Mouse (Mus musculus): ENCODE data around the gene Gpr84.

Gpr84 gene

GRCm38 (mm10) chr15:103310365-103310910 lies at the start of gene Gpr84:
Gene Gpr84, minus strand, starts transcription at chr15:103310612.
- no peak for DNase-seq (ENCODE audit: low read depth, low spot score)

- DNase-seq (ENCODE audit: low read depth, low spot score), result no peak
Observed at GRCm38 (mm10) chr15:103359869-103360602, 49.6 kb upstream of the Gpr84 start.

GRCm38 (mm10) chr15:103359122-103359510 lies 48.7 kb upstream of the Gpr84 start:
- no peak for DNase-seq (ENCODE audit: low read depth, low spot score)

- DNase-seq (ENCODE audit: low read depth, low spot score), result no peak
Observed at GRCm38 (mm10) chr15:103358278-103359121, 48.1 kb upstream of the Gpr84 start.

GRCm38 (mm10) chr15:103357817-103358216 lies 47.4 kb upstream of the Gpr84 start:
- DNase-seq (ENCODE audit: low read depth, low spot score), result no peak

DNA sequence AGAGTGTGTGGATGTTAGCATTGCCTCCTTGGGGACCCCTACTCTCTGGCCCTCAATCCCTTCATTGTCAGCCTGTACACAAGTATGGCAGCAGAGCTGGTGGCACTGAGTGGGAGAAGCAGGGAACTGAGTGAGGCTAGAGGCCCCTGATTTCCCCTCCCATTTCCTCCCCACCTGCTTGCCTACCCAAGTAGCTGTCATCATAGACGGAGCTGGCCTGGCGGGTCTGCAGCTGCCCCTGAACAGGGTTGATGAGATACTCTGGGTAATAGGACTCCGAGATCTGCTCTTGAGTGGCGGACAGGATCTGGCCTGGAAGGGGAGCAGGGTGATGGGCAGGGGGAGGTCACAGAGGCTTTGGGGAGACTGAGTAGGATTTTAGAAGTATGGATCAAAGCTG lies 45.7 kb upstream of the Gpr84 start:
- DNase-seq (ENCODE audit: low read depth, low spot score), result no peak

DNA sequence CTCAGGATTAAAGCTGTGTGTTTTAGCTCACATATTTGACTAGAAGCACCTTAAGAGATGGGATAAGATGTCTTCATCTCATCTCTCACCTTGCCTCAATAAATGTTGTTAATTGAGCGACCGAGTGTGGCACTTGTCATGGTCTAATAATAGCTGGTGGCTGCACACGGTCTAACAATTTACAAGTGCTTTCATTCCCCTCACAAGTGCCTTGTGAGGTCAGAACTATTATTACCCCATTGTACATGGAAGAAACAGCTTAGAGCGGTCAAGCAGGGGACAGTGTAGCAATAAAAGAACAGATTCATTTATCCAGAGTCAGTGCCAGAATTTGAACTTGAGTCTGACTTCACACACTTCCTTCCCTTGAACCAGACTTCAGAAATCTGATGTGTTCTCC lies 45.0 kb upstream of the Gpr84 start:
- DNase-seq (ENCODE audit: low read depth, low spot score), result no peak

GRCm38 (mm10) chr15:103354690-103355089 lies 44.3 kb upstream of the Gpr84 start:
- no peak for DNase-seq (ENCODE audit: low read depth, low spot score)

GRCm38 (mm10) chr15:103353511-103354256 lies 43.3 kb upstream of the Gpr84 start:
- DNase-seq (ENCODE audit: low read depth, low spot score), result no peak

GRCm38 (mm10) chr15:103352856-103353255 lies 42.4 kb upstream of the Gpr84 start:
- DNase-seq (ENCODE audit: low read depth, low spot score), result no peak

DNA sequence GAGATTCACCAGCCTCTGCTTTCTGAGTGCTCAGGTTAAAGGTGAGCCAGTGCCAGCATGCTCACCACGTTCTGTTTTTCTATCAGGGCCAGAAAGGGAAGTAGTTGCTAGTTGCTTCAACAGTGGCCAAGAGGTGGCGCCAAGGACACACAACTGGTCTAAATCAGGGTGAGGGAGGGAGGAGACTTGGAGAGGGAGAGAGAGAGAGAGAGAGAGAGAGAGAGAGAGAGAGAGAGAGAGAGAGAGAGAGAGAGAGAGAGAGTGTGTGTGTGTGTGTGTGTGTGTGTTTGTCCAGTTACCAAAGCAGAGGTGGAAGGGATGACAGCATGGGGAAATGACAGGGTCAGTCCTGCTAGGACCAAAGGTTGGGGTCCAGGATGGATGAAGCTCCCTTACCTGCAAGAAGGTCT lies 36.9 kb upstream of the Gpr84 start:
- no peak for DNase-seq (ENCODE audit: low read depth, low spot score)

DNA sequence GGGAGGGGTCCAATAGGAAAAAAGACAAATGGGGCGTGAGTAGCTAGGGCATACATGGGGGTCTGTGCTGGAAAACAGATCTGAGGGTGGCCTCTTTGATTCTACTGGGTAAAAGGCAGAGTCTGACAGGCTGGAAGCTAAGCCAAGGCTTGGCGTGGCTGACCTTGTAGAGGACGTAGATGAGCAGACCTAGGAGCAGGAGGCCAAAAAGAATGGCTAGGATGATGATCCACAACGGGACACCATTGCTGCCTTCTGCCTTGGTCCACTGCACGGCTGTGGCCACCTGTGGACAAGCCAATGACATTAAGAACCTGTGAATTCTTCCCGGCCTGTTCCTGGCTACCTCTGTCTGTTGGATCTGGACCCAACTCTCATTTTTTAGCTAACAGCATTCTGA lies 35.4 kb upstream of the Gpr84 start:
- DNase-seq (ENCODE audit: low read depth, low spot score), result no peak

DNA sequence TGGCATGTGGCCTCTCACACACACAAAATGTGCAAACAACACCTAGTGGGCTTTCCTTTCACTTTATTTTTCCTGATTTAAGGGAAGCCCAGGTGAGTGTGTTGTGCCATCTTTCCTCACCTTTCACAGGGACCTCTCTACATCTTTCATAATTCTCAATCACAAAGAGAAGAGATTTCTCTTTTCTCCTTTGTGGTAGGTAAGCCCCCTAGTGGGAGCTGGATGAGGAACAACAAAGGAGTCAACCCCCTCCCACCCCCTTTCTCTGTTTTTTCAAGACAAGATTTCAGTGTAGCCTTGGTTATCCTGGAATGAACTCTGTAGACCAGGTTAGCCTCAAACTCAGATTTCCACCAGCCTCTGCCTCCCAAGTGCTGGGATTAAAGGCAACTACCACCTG lies 33.1 kb upstream of the Gpr84 start:
- no peak for DNase-seq (ENCODE audit: low read depth, low spot score)

DNA sequence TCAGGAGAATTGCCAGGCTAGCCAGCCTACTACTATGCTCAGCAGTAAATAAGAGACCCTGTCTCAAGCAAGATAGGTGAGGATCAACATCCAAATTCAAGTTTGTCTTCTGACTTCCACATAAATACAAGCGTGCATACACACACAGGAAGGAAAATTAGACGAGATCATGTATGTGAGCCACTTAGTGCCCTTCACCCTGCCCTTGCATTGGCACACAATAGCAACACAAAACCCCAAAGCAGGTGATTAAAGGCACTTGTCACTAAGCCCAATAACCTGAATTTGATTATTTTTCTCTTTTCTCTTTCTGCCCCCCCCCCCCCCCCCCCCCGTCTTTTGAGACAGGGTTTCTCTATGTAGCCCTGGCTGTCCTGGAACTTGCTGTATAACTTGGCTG lies 32.6 kb upstream of the Gpr84 start:
- no peak for DNase-seq (ENCODE audit: low read depth, low spot score)

- peak; percentile 53 for DNase-seq (ENCODE audit: low read depth, low spot score)
Observed at GRCm38 (mm10) chr15:103342415-103342814, 32.0 kb upstream of the Gpr84 start.

DNA sequence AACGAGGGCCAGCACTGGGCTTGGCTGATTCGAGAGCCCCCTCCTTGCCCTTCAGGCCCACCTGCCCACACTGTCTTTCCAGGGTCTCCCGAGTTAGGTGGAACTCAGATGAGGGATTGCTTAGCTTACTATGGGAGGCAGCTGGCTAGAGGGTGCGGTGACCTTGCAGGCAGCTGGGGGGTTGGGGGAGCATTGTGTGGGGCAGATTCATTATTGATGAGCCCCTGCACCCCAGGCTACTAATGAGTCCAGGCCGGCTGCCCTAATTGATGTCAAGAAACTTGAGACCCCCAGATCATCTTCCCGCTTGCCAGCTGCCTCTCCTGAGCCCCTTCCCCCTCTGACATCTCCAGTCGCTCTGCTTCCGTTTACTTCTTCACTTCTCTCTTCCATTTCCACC lies 31.1 kb upstream of the Gpr84 start:
- DNase-seq (ENCODE audit: low read depth, low spot score), result no peak

- no peak for DNase-seq (ENCODE audit: low read depth, low spot score)
Observed at GRCm38 (mm10) chr15:103340786-103341185, 30.4 kb upstream of the Gpr84 start.

DNA sequence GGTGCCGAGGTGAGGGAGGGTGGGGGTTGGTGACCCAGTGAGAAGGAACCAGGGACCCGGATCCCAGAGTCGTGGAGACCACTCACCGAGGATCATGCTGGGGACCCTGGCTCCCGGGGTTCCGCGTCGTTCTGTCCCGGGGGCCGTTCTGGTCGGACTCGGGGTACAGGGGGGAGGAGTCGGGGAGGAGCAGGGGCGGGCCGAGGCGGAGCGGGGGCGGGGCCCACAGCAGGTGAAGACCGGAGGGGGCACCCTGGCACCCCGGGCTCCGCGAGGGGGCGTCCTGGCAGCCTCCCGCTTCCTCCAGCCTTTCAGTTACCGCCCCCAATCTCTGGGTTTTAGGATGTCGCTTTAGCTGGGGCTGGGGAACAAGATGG lies 29.5 kb upstream of the Gpr84 start, which contains the start of gene Zfp385a:
Gene Zfp385a (minus strand): TSS at position 133 of the 377 bp plus-strand sequence.
- DNase-seq (ENCODE audit: low read depth, low spot score), result no peak

DNA sequence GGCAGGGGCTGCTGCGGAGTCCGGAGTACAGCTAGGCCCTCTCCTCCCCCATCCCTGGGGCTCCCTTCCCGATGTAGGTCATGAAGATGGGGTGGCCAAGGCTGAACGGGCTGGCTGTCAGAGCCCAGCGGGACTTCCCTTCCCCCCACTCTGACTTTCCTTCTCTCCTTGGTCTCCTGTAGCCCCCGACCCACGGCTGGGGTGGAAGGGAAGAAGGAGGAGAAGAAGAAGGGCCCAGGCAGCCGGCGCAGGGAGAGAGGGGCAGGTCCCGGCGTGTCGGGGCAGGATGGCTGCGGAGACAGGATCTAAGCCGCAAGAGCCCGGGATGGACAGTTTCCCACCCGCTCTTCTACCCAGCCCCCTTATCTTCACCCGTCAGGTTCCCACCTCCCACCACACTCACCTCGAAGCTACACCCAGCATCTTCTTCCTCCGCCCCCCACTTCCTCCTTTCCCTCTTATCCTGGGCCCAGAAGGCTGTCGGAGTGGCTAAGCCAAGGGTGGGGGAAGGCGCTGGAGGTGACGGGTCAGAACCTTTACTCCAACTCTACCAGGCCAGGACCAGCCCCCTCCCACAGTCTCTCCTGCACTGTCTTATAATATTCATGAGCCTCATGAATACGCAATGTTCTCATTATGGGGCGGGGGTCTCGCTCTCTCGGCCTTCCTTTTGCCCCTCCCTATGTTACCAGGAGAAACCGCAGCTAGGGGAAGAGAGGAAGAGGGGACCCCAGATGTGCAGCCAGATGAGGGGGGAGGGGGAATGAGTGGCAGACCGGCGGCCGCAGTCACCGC lies 29.0 kb upstream of the Gpr84 start:
- no peak for DNase-seq (ENCODE audit: low read depth, low spot score)

- DNase-seq (ENCODE audit: low read depth, low spot score), result no peak
Observed at GRCm38 (mm10) chr15:103338829-103339165, 28.4 kb upstream of the Gpr84 start.

- DNase-seq (ENCODE audit: low read depth, low spot score), result no peak
Observed at GRCm38 (mm10) chr15:103336996-103337667, 26.7 kb upstream of the Gpr84 start.

All from c-Kit-negative CD71-positive TER-119-positive erythroid progenitor cells, embryonic 14.5 days (primary cell).